Mouse (Mus musculus): ENCODE data around the gene Akna. TPM values are rescaled to one million over a fixed set of nuclear protein-coding genes. Genes with fewer than 3 reads are reported as not detected.

Gene Akna
- polyA plus RNA-seq, 1 experiment from 2014 or later = 6.0 TPM

DNA sequence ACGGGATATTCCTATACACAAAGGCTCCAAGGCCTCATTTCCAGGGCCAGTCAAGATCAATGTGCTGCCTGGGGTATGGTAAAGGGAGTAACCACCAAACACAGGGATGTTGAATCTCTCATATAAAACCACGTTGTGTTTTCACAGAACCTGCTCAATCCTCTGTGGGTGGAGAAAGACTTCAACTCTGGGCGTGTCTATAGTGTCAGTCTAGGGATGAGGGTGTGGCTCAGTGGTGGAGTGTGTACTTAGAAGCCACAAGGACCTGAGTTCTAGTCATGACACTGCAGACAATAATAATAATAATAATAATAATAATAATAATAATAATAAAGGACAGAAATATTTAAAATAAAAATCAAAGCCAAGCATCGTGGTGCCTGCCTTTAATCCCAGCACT lies 18.9 kb downstream of the Akna start:
- no peak overlapping the region for H3K9ac ChIP-seq (ENCODE audit: low read length)
- peaks cover 3% of the 10 kb centered on the region; the same call in 1 of the 2 replicates for H3K36me3 ChIP-seq (ENCODE audit: control insufficient read depth, insufficient read depth, low read length)
- H3K27me3 ChIP-seq (ENCODE audit: control insufficient read depth, insufficient read depth, low read length) = no peaks in the 10 kb centered on the region
- H3K4me1 ChIP-seq (ENCODE audit: control insufficient read depth, insufficient read depth, low read length) = peaks cover 7% of the 10 kb centered on the region
- 91% methylated on average over 4 of the region's 4 CpGs for WGBS
- ATAC-seq (ENCODE audit: insufficient read depth, low FRiP score, low TSS enrichment) (no peak), DNase-seq (ENCODE audit: low spot score) (no peak)
- H3K9me3 ChIP-seq (ENCODE audit: control insufficient read depth, low read length) = no peaks in the 10 kb centered on the region
- H3K4me2 ChIP-seq (ENCODE audit: low read depth) = no peak overlapping the region
- no peak overlapping the region for H3K27ac ChIP-seq (ENCODE audit: low read depth, low read length)
- no peak overlapping the region for H3K4me3 ChIP-seq (ENCODE audit: low read depth, low read length)

DNA sequence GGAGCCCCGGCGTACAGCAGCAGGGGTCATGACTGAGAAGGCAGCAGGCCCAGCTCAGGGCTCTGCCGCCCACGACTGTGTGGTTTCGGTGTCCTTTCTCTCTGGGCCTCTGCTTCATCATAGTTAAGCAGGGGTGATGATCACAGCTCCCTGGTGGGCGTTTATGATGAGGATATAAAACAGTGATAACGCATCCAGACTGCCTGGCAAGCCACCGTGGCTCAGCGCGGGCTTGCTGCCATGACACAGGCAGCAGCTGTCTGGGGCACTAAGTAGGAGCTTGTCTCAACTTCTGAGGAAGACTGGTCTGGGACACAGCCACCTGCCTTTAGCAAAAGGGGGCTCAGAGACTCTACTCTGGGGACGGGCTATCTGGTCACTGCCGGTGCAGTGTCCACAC lies 19.7 kb downstream of the Akna start:
- Histone ChIP-seq H3K36me3 (ENCODE audit: control insufficient read depth, insufficient read depth, low read length) (peaks cover 5% of the 10 kb centered on the region; the same call in 1 of the 2 replicates), H3K27me3 (ENCODE audit: control insufficient read depth, insufficient read depth, low read length) (no peaks in the 10 kb centered on the region), H3K4me1 (ENCODE audit: control insufficient read depth, insufficient read depth, low read length) (peaks cover under 1% of the 10 kb centered on the region; the same call in 1 of the 2 replicates), H3K27ac (ENCODE audit: low read depth, low read length) (no peak overlapping the region), H3K9ac (ENCODE audit: low read length) (no peak overlapping the region), H3K4me2 (ENCODE audit: low read depth) (no peak overlapping the region), H3K9me3 (ENCODE audit: control insufficient read depth, low read length) (no peaks in the 10 kb centered on the region), H3K4me3 (ENCODE audit: low read depth, low read length) (no peak overlapping the region)
- no peak for ATAC-seq (ENCODE audit: insufficient read depth, low FRiP score, low TSS enrichment)
- DNase-seq (ENCODE audit: low spot score) = no peak
- WGBS = 75% methylated on average over 12 of the region's 12 CpGs

DNA sequence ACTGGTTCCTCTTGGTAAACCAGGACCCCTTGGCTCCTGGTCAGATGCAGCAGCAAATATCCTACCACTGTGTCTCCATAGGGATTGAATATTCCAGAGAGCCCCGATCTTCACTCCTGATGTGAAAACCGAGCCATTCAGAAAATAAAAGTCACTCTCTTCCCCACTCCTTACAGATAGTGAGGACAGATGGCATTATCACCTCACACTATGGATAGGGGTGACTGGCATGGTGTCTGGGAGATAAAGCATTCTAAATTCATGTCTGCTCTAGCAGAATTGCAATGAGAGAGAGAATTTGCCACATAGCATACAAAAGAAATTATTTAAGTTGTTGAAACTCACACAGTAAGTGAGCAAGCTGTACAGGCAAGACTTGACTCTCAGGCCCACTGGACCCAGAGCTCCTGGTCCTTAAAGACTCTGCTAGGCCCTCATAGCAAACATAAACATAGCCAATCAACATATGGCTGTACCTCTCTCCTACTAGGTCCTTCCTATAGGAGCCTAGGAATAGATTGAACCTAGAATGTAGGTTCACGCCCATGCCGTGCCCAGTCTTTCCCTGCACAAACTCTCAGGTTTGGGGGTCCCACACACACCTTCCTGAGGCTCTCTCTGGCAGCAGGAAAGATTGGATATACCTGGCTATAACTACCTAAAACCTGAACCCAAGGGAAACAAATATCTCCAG lies 20.3 kb downstream of the Akna start:
- WGBS = 91% methylated on average over 4 of the region's 4 CpGs
- ATAC-seq (ENCODE audit: insufficient read depth, low FRiP score, low TSS enrichment) (no peak), DNase-seq (ENCODE audit: low spot score) (no peak)
- Histone ChIP-seq H3K36me3 (ENCODE audit: control insufficient read depth, insufficient read depth, low read length) (peaks cover 5% of the 10 kb centered on the region; the same call in 1 of the 2 replicates), H3K4me2 (ENCODE audit: low read depth) (no peak overlapping the region), H3K9ac (ENCODE audit: low read length) (no peak overlapping the region), H3K4me1 (ENCODE audit: control insufficient read depth, insufficient read depth, low read length) (no peaks in the 10 kb centered on the region), H3K4me3 (ENCODE audit: low read depth, low read length) (no peak overlapping the region), H3K9me3 (ENCODE audit: control insufficient read depth, low read length) (no peaks in the 10 kb centered on the region), H3K27ac (ENCODE audit: low read depth, low read length) (no peak overlapping the region), H3K27me3 (ENCODE audit: control insufficient read depth, insufficient read depth, low read length) (no peaks in the 10 kb centered on the region)

DNA sequence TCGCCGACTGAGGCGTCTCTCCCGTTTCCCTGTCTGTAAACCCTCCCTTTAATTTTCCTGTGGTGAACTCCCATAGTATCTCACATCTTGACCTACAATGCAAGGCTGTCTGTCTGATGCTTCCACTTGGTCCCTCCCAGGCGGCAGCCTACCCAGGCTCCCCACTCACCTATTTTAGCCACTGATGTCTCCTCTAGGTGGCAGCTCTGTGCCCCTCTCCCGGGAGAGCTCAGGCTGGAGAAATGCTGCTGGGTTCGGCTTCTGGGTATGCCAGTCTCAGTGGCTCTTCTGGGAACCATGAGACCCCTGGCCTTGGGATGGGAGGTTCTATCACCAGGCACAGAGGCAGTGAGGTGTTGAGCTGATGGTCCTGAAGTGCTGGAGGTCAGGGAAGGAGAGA lies 25.7 kb downstream of the Akna start:
- no peak overlapping the region for H3K9ac ChIP-seq (ENCODE audit: low read length)
- 72% methylated on average over 7 of the region's 7 CpGs for WGBS
- H3K36me3 ChIP-seq (ENCODE audit: control insufficient read depth, insufficient read depth, low read length) = peaks cover 7% of the 10 kb centered on the region; the same call in 1 of the 2 replicates

DNA sequence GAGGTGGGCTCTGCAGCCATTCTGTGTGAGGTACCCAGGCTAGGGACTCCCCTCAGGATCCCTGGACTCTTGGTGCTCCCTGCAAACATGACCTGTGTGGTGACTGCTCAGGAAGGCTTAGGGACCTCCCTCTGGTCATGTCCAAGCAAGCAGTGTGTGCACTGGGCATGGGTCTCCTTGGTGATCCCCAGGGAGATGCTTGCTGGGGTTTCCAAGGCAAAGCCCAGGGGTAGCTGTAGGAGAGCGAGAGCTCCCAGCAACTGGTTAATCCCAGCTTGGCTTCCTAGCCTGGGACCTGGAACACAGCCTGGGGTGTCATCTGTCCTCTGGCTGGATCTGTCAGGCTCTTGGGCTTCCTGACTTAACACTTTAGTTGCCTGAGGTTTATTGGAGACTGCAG lies 27.8 kb downstream of the Akna start:
- Histone ChIP-seq H3K36me3 (ENCODE audit: control insufficient read depth, insufficient read depth, low read length) (peaks cover 4% of the 10 kb centered on the region), H3K4me2 (ENCODE audit: low read depth) (no peak overlapping the region), H3K4me1 (ENCODE audit: control insufficient read depth, insufficient read depth, low read length) (no peaks in the 10 kb centered on the region), H3K27ac (ENCODE audit: low read depth, low read length) (no peak overlapping the region), H3K9me3 (ENCODE audit: control insufficient read depth, low read length) (no peaks in the 10 kb centered on the region), H3K9ac (ENCODE audit: low read length) (no peak overlapping the region), H3K27me3 (ENCODE audit: control insufficient read depth, insufficient read depth, low read length) (no peaks in the 10 kb centered on the region), H3K4me3 (ENCODE audit: low read depth, low read length) (no peak overlapping the region)
- DNase-seq (ENCODE audit: low spot score) (no peak), ATAC-seq (ENCODE audit: insufficient read depth, low FRiP score, low TSS enrichment) (no peak)
- 81% methylated on average over 1 of the region's 1 CpGs for WGBS

More for the DNA sequence above, 25.7 kb downstream of the Akna start:
- H3K9me3 ChIP-seq (ENCODE audit: control insufficient read depth, low read length) = no peaks in the 10 kb centered on the region
- H3K27me3 ChIP-seq (ENCODE audit: control insufficient read depth, insufficient read depth, low read length) = no peaks in the 10 kb centered on the region
- no peak overlapping the region for H3K4me2 ChIP-seq (ENCODE audit: low read depth)
- no peaks in the 10 kb centered on the region for H3K4me1 ChIP-seq (ENCODE audit: control insufficient read depth, insufficient read depth, low read length)
- no peak overlapping the region for H3K27ac ChIP-seq (ENCODE audit: low read depth, low read length)
- no peak overlapping the region for H3K4me3 ChIP-seq (ENCODE audit: low read depth, low read length)
- no peak for DNase-seq (ENCODE audit: low spot score)
- ATAC-seq (ENCODE audit: insufficient read depth, low FRiP score, low TSS enrichment) = no peak

DNA sequence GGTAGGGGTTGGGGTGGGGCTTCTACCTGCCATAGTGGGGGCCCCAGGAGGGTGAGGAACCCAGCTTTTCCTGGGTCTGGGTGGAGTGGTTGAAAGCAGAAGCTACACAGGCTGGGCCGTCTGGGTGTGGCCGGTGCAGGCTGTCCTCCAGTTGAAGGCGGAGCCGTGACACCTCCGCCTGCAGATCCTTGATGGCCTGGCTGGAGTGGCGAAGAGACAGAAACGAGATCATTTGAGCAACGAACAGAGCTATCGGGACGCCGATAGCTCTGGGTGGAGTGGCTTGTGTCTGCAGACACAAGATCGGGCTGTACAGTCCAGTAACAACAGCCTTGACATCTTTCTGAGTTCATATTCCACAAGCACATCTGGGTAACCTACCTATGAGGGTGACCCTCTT lies 28.8 kb downstream of the Akna start:
- 78% methylated on average over 12 of the region's 12 CpGs for WGBS
- Histone ChIP-seq H3K9ac (ENCODE audit: low read length) (no peak overlapping the region), H3K36me3 (ENCODE audit: control insufficient read depth, insufficient read depth, low read length) (peaks cover 4% of the 10 kb centered on the region), H3K27me3 (ENCODE audit: control insufficient read depth, insufficient read depth, low read length) (no peaks in the 10 kb centered on the region), H3K4me3 (ENCODE audit: low read depth, low read length) (no peak overlapping the region), H3K4me1 (ENCODE audit: control insufficient read depth, insufficient read depth, low read length) (no peaks in the 10 kb centered on the region), H3K4me2 (ENCODE audit: low read depth) (no peak overlapping the region), H3K9me3 (ENCODE audit: control insufficient read depth, low read length) (no peaks in the 10 kb centered on the region), H3K27ac (ENCODE audit: low read depth, low read length) (no peak overlapping the region)
- no peak for DNase-seq (ENCODE audit: low spot score)
- no peak for ATAC-seq (ENCODE audit: insufficient read depth, low FRiP score, low TSS enrichment)

DNA sequence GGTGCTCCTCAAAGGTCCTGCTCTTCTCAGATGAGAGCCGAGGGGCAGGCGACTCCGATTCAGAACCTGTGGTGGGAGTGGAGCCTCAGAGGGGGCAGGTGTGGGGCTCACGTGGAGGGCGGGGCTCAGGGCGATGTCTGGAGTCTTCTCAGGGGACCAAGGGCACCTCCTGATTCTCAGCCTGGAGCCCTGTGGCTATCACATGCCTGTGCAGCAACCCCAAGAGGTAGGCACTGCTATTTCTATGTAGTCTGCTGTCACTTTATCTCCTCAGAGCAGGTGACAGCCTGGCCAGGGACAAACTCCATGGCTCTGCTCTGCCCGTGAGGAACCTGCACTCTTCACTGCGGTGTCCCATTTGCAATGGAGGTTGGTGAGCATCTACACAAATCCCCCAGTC lies 29.8 kb downstream of the Akna start:
- Histone ChIP-seq H3K9ac (ENCODE audit: low read length) (no peak overlapping the region), H3K27ac (ENCODE audit: low read depth, low read length) (no peak overlapping the region), H3K4me1 (ENCODE audit: control insufficient read depth, insufficient read depth, low read length) (no peaks in the 10 kb centered on the region), H3K4me3 (ENCODE audit: low read depth, low read length) (no peak overlapping the region), H3K36me3 (ENCODE audit: control insufficient read depth, insufficient read depth, low read length) (peaks cover 2% of the 10 kb centered on the region), H3K9me3 (ENCODE audit: control insufficient read depth, low read length) (no peaks in the 10 kb centered on the region), H3K27me3 (ENCODE audit: control insufficient read depth, insufficient read depth, low read length) (no peaks in the 10 kb centered on the region), H3K4me2 (ENCODE audit: low read depth) (no peak overlapping the region)
- ATAC-seq (ENCODE audit: insufficient read depth, low FRiP score, low TSS enrichment) (no peak), DNase-seq (ENCODE audit: low spot score) (no peak)
- WGBS = 95% methylated on average over 8 of the region's 8 CpGs

DNA sequence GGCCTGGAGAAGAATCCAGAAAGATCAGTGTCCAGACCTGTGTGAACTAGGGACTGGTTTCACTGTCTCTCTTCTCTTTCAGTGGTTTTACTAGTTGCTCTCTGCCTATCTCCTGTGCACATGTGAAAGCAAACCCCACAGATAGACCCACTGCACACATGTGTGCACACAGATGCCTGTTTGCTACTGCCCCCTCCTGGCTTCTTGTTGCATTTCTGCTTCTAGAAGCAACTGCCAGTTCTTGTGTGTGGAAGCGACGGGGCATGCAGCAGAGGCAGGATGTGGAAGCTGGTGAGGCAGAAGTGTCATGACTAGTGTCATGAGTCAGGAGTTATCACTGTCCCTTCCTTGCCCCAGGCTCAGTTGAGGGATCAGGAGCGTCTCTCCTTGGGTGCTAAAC lies 31.3 kb downstream of the Akna start:
- no peak for ATAC-seq (ENCODE audit: insufficient read depth, low FRiP score, low TSS enrichment)
- Histone ChIP-seq H3K36me3 (ENCODE audit: control insufficient read depth, insufficient read depth, low read length) (peaks cover 2% of the 10 kb centered on the region), H3K27me3 (ENCODE audit: control insufficient read depth, insufficient read depth, low read length) (no peaks in the 10 kb centered on the region), H3K9me3 (ENCODE audit: control insufficient read depth, low read length) (no peaks in the 10 kb centered on the region), H3K9ac (ENCODE audit: low read length) (no peak overlapping the region), H3K4me1 (ENCODE audit: control insufficient read depth, insufficient read depth, low read length) (no peaks in the 10 kb centered on the region), H3K27ac (ENCODE audit: low read depth, low read length) (no peak overlapping the region), H3K4me3 (ENCODE audit: low read depth, low read length) (no peak overlapping the region), H3K4me2 (ENCODE audit: low read depth) (no peak overlapping the region)
- WGBS = 58% methylated on average over 3 of the region's 3 CpGs
- no peak for DNase-seq (ENCODE audit: low spot score)

DNA sequence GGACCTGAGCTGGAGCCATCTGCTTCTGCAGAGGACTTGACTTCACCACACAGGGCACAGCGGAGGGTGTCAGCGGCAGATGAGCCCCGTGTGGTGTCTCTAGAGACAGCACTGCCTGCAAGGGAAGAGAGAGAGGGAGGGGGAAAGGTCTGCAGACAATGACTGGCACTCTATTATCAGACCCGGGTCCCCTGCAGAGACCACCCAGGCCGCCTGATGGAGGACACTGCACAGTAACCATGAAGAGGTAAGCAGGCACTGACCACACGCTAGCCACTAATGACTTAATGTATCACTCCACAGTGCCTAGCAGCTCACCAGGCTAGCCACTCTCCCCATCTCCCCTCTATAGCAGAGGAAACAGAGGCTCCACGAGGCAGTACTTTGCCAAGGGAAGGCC lies 32.3 kb downstream of the Akna start:
- ATAC-seq (ENCODE audit: insufficient read depth, low FRiP score, low TSS enrichment) (no peak), DNase-seq (ENCODE audit: low spot score) (no peak)
- H3K4me2 ChIP-seq (ENCODE audit: low read depth) = no peak overlapping the region
- 41% methylated on average over 7 of the region's 7 CpGs for WGBS
- no peak overlapping the region for H3K27ac ChIP-seq (ENCODE audit: low read depth, low read length)
- H3K27me3 ChIP-seq (ENCODE audit: control insufficient read depth, insufficient read depth, low read length) = no peaks in the 10 kb centered on the region
- H3K4me3 ChIP-seq (ENCODE audit: low read depth, low read length) = no peak overlapping the region
- no peaks in the 10 kb centered on the region for H3K4me1 ChIP-seq (ENCODE audit: control insufficient read depth, insufficient read depth, low read length)
- no peaks in the 10 kb centered on the region for H3K9me3 ChIP-seq (ENCODE audit: control insufficient read depth, low read length)
- no peaks in the 10 kb centered on the region; the same call in none of the 2 replicates for H3K36me3 ChIP-seq (ENCODE audit: control insufficient read depth, insufficient read depth, low read length)
- no peak overlapping the region for H3K9ac ChIP-seq (ENCODE audit: low read length)

All from neural tube, embryonic 11.5 days (tissue).